Mouse (Mus musculus): Measurements from ENCODE around the gene Rnf181. TPM values are rescaled to one million over a fixed set of nuclear protein-coding genes. Genes with fewer than 3 reads are reported as not detected.

Gene Rnf181
- polyA plus RNA-seq, 1 experiment from 2014 or later: 112 TPM

DNA sequence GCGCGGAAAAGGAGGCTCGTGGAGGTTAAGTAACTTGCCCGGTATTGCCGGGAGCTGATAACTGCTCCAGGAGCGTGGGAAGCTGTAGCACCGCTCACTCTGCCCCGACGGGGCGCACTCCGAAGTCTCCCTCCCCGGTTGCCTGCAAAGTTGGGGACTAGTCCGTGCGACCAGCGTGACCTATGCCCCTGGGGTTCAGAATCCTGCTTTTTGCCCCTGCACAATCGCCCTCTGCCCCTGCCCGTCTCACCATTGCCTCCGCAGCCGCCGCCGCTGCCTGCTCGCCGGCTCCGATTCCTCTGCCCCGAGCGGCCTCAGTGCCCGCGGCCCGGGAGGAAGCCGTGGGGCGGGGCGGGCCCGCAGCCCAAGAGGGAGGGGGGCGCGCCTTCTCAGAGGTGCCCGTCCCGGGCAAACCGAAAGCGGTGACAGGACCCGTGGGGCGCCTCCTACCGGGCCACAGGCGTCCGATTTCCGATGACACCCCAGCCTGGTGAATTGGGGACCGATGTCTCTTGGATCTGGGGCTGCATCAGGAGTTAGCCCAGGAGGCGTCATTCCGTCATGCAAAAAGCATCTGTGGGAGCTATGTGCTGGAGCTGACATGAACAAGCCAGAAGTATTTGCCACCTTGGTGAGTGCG lies 13.5 kb upstream of the Rnf181 start, which contains the start of gene Vamp5:
Gene Vamp5, minus strand, starts transcription at position 338 of the 640 bp plus-strand sequence.
- H3K27me3 ChIP-seq (replicated peaks; ENCODE audit: control insufficient read depth, insufficient read depth, low read length): no peaks in the 10 kb centered on the region
- peak within 1 kb of the TSS; percentile 78 for H3K4me3 ChIP-seq (ENCODE audit: low read depth, low read length)
- peaks cover 4% of the 10 kb centered on the region; the same call in 1 of the 2 replicates for H3K36me3 ChIP-seq (ENCODE audit: control insufficient read depth, insufficient read depth, low read length)
- WGBS: under 1% methylated on average over 49 of the region's 49 CpGs
- peaks cover 39% of the 10 kb centered on the region for H3K4me1 ChIP-seq (replicated peaks; ENCODE audit: control insufficient read depth, insufficient read depth, low read length)
- ATAC-seq (replicated peaks; ENCODE audit: low FRiP score) (peak; percentile 78), DNase-seq (ENCODE audit: low spot score) (peak; percentile 80)
- peak within 1 kb of the TSS; percentile 68 for H3K4me2 ChIP-seq
- H3K27ac ChIP-seq (ENCODE audit: low read depth, low read length): peak within 1 kb of the TSS; percentile 83
- H3K9ac ChIP-seq (ENCODE audit: low read depth, low read length): peak within 1 kb of the TSS; percentile 80
- H3K9me3 ChIP-seq (ENCODE audit: control insufficient read depth, low read length): no peaks in the 10 kb centered on the region

GRCm38 (mm10) chr6:72379377-72380130 lies 12.8 kb upstream of the Rnf181 start:
- ATAC-seq (replicated peaks; ENCODE audit: low FRiP score) (0 out of 2 replicates have a peak, but pooled peaks have one; percentile 3), DNase-seq (ENCODE audit: low spot score) (no peak)

GRCm38 (mm10) chr6:72378510-72379234 lies 11.9 kb upstream of the Rnf181 start:
- H3K4me1 ChIP-seq (replicated peaks; ENCODE audit: control insufficient read depth, insufficient read depth, low read length): peaks cover 36% of the 10 kb centered on the region
- H3K36me3 ChIP-seq (ENCODE audit: control insufficient read depth, insufficient read depth, low read length): no peaks in the 10 kb centered on the region
- no peak overlapping the region for H3K27ac ChIP-seq (ENCODE audit: low read depth, low read length)
- peak overlapping the region; percentile 78 for H3K4me3 ChIP-seq (ENCODE audit: low read depth, low read length)
- H3K4me2 ChIP-seq: peak overlapping the region; percentile 68
- no peaks in the 10 kb centered on the region for H3K9me3 ChIP-seq (ENCODE audit: control insufficient read depth, low read length)
- no peaks in the 10 kb centered on the region for H3K27me3 ChIP-seq (replicated peaks; ENCODE audit: control insufficient read depth, insufficient read depth, low read length)
- 73% methylated on average over 8 of the region's 8 CpGs for WGBS
- DNase-seq (ENCODE audit: low spot score): no peak
- peak overlapping the region; percentile 80; the same call in 1 of the 2 replicates for H3K9ac ChIP-seq (ENCODE audit: low read depth, low read length)
- ATAC-seq (replicated peaks; ENCODE audit: low FRiP score): no peak

More at GRCm38 (mm10) chr6:72379377-72380130, 12.8 kb upstream of the Rnf181 start:
- Histone ChIP-seq H3K27ac (ENCODE audit: low read depth, low read length) (peak overlapping the region; percentile 83), H3K9ac (ENCODE audit: low read depth, low read length) (peak overlapping the region; percentile 80), H3K36me3 (ENCODE audit: control insufficient read depth, insufficient read depth, low read length) (no peaks in the 10 kb centered on the region; the same call in 1 of the 2 replicates), H3K9me3 (ENCODE audit: control insufficient read depth, low read length) (no peaks in the 10 kb centered on the region), H3K4me1 (replicated peaks; ENCODE audit: control insufficient read depth, insufficient read depth, low read length) (peaks cover 37% of the 10 kb centered on the region), H3K4me2 (peak overlapping the region; percentile 68), H3K4me3 (ENCODE audit: low read depth, low read length) (peak overlapping the region; percentile 78), H3K27me3 (replicated peaks; ENCODE audit: control insufficient read depth, insufficient read depth, low read length) (no peaks in the 10 kb centered on the region)
- WGBS: 21% methylated on average over 7 of the region's 7 CpGs

DNA sequence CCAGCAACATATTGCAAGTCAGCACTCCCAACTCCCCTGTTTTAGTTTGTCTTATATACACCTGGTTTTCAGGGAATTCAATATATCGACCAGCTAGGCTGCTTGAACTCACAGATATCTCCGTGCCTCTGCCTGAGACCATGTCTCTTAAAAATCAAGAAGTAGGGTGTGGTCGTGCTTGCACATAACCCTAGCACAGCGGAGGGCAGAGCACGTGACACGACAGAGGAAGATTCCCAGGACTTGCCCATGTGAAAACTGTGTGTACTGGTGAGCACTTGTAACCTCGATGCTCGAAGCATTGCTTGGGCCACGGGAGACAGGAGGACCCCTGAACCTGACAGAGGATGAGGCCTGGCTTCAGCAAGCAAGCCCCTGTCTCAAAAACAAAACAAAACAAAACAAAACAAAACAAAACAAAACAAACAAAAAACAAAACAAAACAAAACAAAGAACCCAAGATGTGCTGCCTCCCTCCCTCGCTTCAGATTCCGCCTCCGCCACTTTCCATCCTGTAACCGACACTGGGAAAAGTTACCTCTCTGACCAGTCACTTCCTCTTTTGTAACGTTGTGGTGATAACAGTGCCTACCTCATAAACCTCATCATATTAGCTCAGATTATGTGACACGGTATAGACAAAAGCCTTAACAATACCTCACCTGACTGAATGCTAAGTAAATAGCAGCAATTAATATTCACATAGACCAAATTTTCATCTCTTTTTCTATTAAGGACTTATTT lies 8.2 kb upstream of the Rnf181 start:
- peak overlapping the region; percentile 53; the same call in 1 of the 2 replicates for H3K27ac ChIP-seq (ENCODE audit: low read depth, low read length)
- DNase-seq (ENCODE audit: low spot score): no peak
- WGBS: 44% methylated on average over 15 of the region's 15 CpGs
- no peaks in the 10 kb centered on the region for H3K9me3 ChIP-seq (ENCODE audit: control insufficient read depth, low read length)
- peaks cover under 1% of the 10 kb centered on the region; the same call in 1 of the 2 replicates for H3K36me3 ChIP-seq (ENCODE audit: control insufficient read depth, insufficient read depth, low read length)
- H3K4me3 ChIP-seq (ENCODE audit: low read depth, low read length): no peak overlapping the region
- ATAC-seq (replicated peaks; ENCODE audit: low FRiP score): peak; percentile 67
- H3K27me3 ChIP-seq (replicated peaks; ENCODE audit: control insufficient read depth, insufficient read depth, low read length): no peaks in the 10 kb centered on the region
- H3K4me1 ChIP-seq (replicated peaks; ENCODE audit: control insufficient read depth, insufficient read depth, low read length): peaks cover 45% of the 10 kb centered on the region
- peak overlapping the region; percentile 42 for H3K4me2 ChIP-seq
- H3K9ac ChIP-seq (ENCODE audit: low read depth, low read length): no peak overlapping the region

GRCm38 (mm10) chr6:72374206-72374605 lies 7.5 kb upstream of the Rnf181 start:
- peaks cover 50% of the 10 kb centered on the region for H3K4me1 ChIP-seq (replicated peaks; ENCODE audit: control insufficient read depth, insufficient read depth, low read length)
- H3K27me3 ChIP-seq (replicated peaks; ENCODE audit: control insufficient read depth, insufficient read depth, low read length): no peaks in the 10 kb centered on the region
- ATAC-seq (replicated peaks; ENCODE audit: low FRiP score) (no peak), DNase-seq (ENCODE audit: low spot score) (no peak)
- no peak overlapping the region for H3K9ac ChIP-seq (ENCODE audit: low read depth, low read length)
- H3K27ac ChIP-seq (ENCODE audit: low read depth, low read length): peak overlapping the region; percentile 9; the same call in 1 of the 2 replicates
- peaks cover 5% of the 10 kb centered on the region; the same call in 1 of the 2 replicates for H3K36me3 ChIP-seq (ENCODE audit: control insufficient read depth, insufficient read depth, low read length)
- H3K4me2 ChIP-seq: peak overlapping the region; percentile 12
- H3K4me3 ChIP-seq (ENCODE audit: low read depth, low read length): no peak overlapping the region
- 59% methylated on average over 7 of the region's 7 CpGs for WGBS
- H3K9me3 ChIP-seq (ENCODE audit: control insufficient read depth, low read length): no peaks in the 10 kb centered on the region

GRCm38 (mm10) chr6:72373184-72373583 lies 6.4 kb upstream of the Rnf181 start:
- WGBS: 89% methylated on average over 4 of the region's 4 CpGs
- no peak overlapping the region for H3K4me3 ChIP-seq (ENCODE audit: low read depth, low read length)
- H3K36me3 ChIP-seq (ENCODE audit: control insufficient read depth, insufficient read depth, low read length): peaks cover 9% of the 10 kb centered on the region; the same call in 1 of the 2 replicates
- peak overlapping the region; percentile 30; the same call in 1 of the 2 replicates for H3K9ac ChIP-seq (ENCODE audit: low read depth, low read length)
- peaks cover 44% of the 10 kb centered on the region for H3K4me1 ChIP-seq (replicated peaks; ENCODE audit: control insufficient read depth, insufficient read depth, low read length)
- no peak for ATAC-seq (replicated peaks; ENCODE audit: low FRiP score)
- H3K9me3 ChIP-seq (ENCODE audit: control insufficient read depth, low read length): no peaks in the 10 kb centered on the region
- no peak overlapping the region for H3K27ac ChIP-seq (ENCODE audit: low read depth, low read length)
- no peaks in the 10 kb centered on the region for H3K27me3 ChIP-seq (replicated peaks; ENCODE audit: control insufficient read depth, insufficient read depth, low read length)
- no peak overlapping the region for H3K4me2 ChIP-seq
- DNase-seq (ENCODE audit: low spot score): no peak

DNA sequence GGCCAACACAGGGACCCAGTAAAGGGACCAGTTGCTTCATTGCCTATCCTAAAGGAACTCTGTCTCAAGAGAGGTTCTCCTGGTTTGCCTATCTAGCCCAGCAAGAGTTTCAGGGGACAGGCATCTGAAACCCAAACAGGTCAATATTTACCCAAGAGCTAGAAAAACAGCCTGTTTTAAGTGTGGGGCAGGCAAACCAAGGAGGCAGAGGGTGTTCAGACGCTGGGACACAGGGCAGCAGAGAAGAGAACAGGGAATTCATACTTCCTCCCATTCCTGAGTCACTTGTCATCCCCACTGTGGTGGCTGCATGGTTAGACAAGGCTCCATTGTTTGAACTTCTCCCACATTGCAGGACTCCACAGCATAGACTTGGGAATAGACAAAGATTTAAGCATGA lies 4.8 kb upstream of the Rnf181 start:
- Histone ChIP-seq H3K4me3 (ENCODE audit: low read depth, low read length) (no peak overlapping the region), H3K27me3 (replicated peaks; ENCODE audit: control insufficient read depth, insufficient read depth, low read length) (no peaks in the 10 kb centered on the region), H3K4me2 (no peak overlapping the region), H3K9ac (ENCODE audit: low read depth, low read length) (no peak overlapping the region), H3K27ac (ENCODE audit: low read depth, low read length) (peak overlapping the region; percentile 16; the same call in 1 of the 2 replicates), H3K9me3 (ENCODE audit: control insufficient read depth, low read length) (no peaks in the 10 kb centered on the region), H3K36me3 (ENCODE audit: control insufficient read depth, insufficient read depth, low read length) (peaks cover 9% of the 10 kb centered on the region; the same call in 1 of the 2 replicates), H3K4me1 (replicated peaks; ENCODE audit: control insufficient read depth, insufficient read depth, low read length) (peaks cover 43% of the 10 kb centered on the region)
- no peak for DNase-seq (ENCODE audit: low spot score)
- 19% methylated on average over 1 of the region's 1 CpGs for WGBS
- ATAC-seq (replicated peaks; ENCODE audit: low FRiP score): no peak

DNA sequence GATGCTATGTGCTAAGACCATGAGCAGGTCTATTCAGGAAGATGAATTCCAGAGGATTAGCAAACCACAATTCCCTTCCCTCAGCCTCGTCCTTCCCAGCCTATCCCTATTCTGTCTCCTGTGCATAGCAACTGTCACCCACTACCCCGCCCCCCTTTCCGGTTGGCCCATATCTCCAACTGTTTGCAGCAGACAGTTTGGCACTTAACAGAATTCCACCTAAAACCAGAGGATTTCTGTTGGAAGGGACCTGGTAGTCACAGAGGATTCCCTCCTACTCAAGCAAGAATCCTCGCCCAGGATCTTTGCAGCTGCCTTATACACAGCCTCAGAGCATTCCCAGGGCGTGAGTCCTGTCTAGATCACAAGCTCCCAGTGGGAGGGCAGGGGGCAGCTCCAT lies 4.4 kb upstream of the Rnf181 start:
- Histone ChIP-seq H3K4me2 (no peak overlapping the region), H3K9me3 (ENCODE audit: control insufficient read depth, low read length) (no peaks in the 10 kb centered on the region), H3K27ac (ENCODE audit: low read depth, low read length) (peak overlapping the region; percentile 16; the same call in 1 of the 2 replicates), H3K4me3 (ENCODE audit: low read depth, low read length) (no peak overlapping the region), H3K27me3 (replicated peaks; ENCODE audit: control insufficient read depth, insufficient read depth, low read length) (no peaks in the 10 kb centered on the region), H3K4me1 (replicated peaks; ENCODE audit: control insufficient read depth, insufficient read depth, low read length) (peaks cover 38% of the 10 kb centered on the region), H3K36me3 (ENCODE audit: control insufficient read depth, insufficient read depth, low read length) (peaks cover 9% of the 10 kb centered on the region; the same call in 1 of the 2 replicates), H3K9ac (ENCODE audit: low read depth, low read length) (no peak overlapping the region)
- WGBS: 57% methylated on average over 5 of the region's 5 CpGs
- no peak for DNase-seq (ENCODE audit: low spot score)
- ATAC-seq (replicated peaks; ENCODE audit: low FRiP score): no peak
